Mouse (Mus musculus) liver, postnatal 0 days (tissue): ENCODE measurements around the gene Rpl10a. TPM values are rescaled to one million over a fixed set of nuclear protein-coding genes. Genes with fewer than 3 reads are reported as not detected.
"Not testable (repeated sequence)": the region's sequence is repeated elsewhere in the genome, so short reads cannot be mapped to it uniquely, and the experiment has no call there.

Experiments
- ATAC-seq: fragments of 200-750 bp; cut with Nextera tagmentation; 2 replicates; pipeline ENCODE4 v1.8.0; 2017; ENCODE audit warnings: mild to moderate bottlenecking, moderate library complexity
- DNase-seq: peaks from one replicate; pipeline ENCODE4 v3.0.0-alpha.2; 2016
- H3K27ac ChIP-seq: fragments of 300-500 bp; sonication (generic); 2 replicates; pipeline ENCODE4 v1.5.1; 2014; ENCODE audit warnings: antibody characterized with exemption, moderate library complexity, mild to moderate bottlenecking, low read depth
- H3K27me3 ChIP-seq: fragments of 300-500 bp; sonication (generic); 2 replicates; pipeline ENCODE4 v1.6.1; 2014; ENCODE audit warnings: low read length, control low read depth, mixed read lengths; ENCODE audit not compliant: insufficient read depth
- H3K36me3 ChIP-seq: fragments of 300-500 bp; sonication (generic); replicated peaks from 2 replicates; pipeline ENCODE4 v1.6.1; 2014; ENCODE audit warnings: mild to moderate bottlenecking, control low read depth, low read length, moderate library complexity, mixed read lengths; ENCODE audit not compliant: insufficient read depth
- H3K4me1 ChIP-seq: fragments of 300-500 bp; sonication (generic); 2 replicates; pipeline ENCODE4 v1.6.1; 2014; ENCODE audit warnings: antibody characterized with exemption, mild to moderate bottlenecking, control low read depth; ENCODE audit not compliant: insufficient read depth
- H3K4me2 ChIP-seq: fragments of 300-500 bp; sonication (generic); 2 replicates; pipeline ENCODE4 v1.6.1; 2014; ENCODE audit warnings: low read depth, mild to moderate bottlenecking, low read length, moderate library complexity, mixed read lengths
- H3K4me3 ChIP-seq: fragments of 300-500 bp; sonication (generic); 2 replicates; pipeline ENCODE4 v1.5.1; 2014; ENCODE audit warnings: low read depth, low read length
- H3K9ac ChIP-seq: fragments of 300-500 bp; sonication (generic); replicated peaks from 2 replicates; pipeline ENCODE4 v1.6.1; 2014; ENCODE audit warnings: mild to moderate bottlenecking, moderate library complexity
- H3K9me3 ChIP-seq: fragments of 300-500 bp; sonication (generic); 2 replicates; pipeline ENCODE4 v1.6.1; 2016; ENCODE audit warnings: mild to moderate bottlenecking, control low read depth, low read length, mixed read lengths
- CTCF ChIP-seq: sonication (generic); IDR thresholded peaks from 2 replicates; pipeline ENCODE4 v1.5.1; 2016; ENCODE audit warnings: antibody characterized with exemption, low read depth
- EP300 ChIP-seq: IDR thresholded peaks from 2 replicates; pipeline ENCODE4 v1.6.1; 2016; ENCODE audit warnings: antibody characterized with exemption, low read depth, mild to moderate bottlenecking
- WGBS: fragments of 180-500 bp; shearing (Covaris S2); extraction: QIAGEN DNeasy Blood & Tissue Kit; methylation state at CpG from one replicate; pipeline ENCODE4 v1.1.7; 2014; ENCODE audit not compliant: insufficient replicate concordance; 5-methylcytosine and 5-hydroxymethylcytosine counted together
- polyA plus RNA-seq: library from polyadenylated mRNA; unstranded; fragments of >200 nt; fragmentation: Nextera tagmentation; extraction: Ambion mirVana; gene quantifications from 2 replicates; pipeline ENCODE4 v1.2.1, GENCODE M21; 2015

The Rpl10a gene
- polyA plus RNA-seq, 1 experiment from 2014 or later = 296 TPM

DNA sequence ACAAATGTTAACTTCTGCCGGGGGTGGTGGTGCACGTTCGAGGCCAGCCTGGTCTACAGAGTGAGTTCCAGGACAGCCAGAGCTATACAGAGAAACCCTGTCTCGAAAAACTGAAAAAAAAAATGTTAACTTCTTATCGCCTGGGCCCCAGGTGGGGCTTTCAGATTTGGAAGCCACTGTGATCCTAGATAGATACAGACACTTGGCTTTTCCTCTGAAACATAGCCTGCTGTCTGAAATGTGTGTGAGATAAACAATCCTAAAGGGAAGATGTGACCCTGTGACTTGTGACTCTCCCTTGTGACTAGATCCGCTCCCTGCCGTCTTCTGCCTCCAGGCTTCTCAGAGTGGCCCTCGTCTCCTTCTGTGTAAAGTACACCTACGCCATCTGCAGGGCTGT, 10.5 kb upstream of the Rpl10a start:
- peaks cover 12% of the 10 kb centered on the region for H3K36me3 ChIP-seq
- H3K4me1 ChIP-seq = peaks cover 13% of the 10 kb centered on the region
- TF ChIP-seq CTCF (no peak), EP300 (peak; percentile 60; the same call in 1 of the 2 replicates)
- ATAC-seq = no peak
- 56% methylated on average over 9 of the region's 9 CpGs for WGBS
- no peak overlapping the region for H3K9ac ChIP-seq
- H3K9me3 ChIP-seq = no peaks in the 10 kb centered on the region
- H3K27ac ChIP-seq = no peak overlapping the region
- H3K4me2 ChIP-seq = no peak overlapping the region
- H3K27me3 ChIP-seq = no peaks in the 10 kb centered on the region
- no peak overlapping the region for H3K4me3 ChIP-seq
- no peak for DNase-seq

DNA sequence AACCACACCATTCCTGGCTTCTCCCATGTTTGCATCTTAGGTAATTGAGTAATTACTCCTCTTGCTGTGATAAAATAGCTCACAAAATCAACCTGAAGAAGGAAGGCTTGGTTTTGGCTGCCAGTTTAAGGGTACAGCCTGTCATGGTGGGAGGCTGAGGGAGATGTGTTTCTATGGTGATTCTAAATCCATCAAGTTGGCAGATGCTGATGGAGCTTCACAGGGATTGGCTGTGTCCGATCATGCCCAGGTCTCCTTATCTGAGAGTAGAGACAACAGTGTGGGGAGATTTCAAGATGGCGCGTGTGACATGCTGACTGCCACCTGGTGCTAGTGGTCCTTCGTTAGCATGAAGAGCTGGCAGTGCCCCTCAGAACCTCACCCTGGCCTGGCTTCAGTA, 6.6 kb upstream of the Rpl10a start:
- WGBS = 95% methylated on average over 4 of the region's 4 CpGs
- no peaks in the 10 kb centered on the region for H3K4me1 ChIP-seq
- no peak overlapping the region for H3K27ac ChIP-seq
- peaks cover 9% of the 10 kb centered on the region for H3K36me3 ChIP-seq
- no peak for TF ChIP-seq EP300
- TF ChIP-seq CTCF = no peak
- H3K9ac ChIP-seq = no peak overlapping the region
- no peak for DNase-seq
- no peak overlapping the region for H3K4me2 ChIP-seq
- H3K4me3 ChIP-seq = no peak overlapping the region
- H3K9me3 ChIP-seq = no peaks in the 10 kb centered on the region
- H3K27me3 ChIP-seq = no peaks in the 10 kb centered on the region
- no peak for ATAC-seq

DNA sequence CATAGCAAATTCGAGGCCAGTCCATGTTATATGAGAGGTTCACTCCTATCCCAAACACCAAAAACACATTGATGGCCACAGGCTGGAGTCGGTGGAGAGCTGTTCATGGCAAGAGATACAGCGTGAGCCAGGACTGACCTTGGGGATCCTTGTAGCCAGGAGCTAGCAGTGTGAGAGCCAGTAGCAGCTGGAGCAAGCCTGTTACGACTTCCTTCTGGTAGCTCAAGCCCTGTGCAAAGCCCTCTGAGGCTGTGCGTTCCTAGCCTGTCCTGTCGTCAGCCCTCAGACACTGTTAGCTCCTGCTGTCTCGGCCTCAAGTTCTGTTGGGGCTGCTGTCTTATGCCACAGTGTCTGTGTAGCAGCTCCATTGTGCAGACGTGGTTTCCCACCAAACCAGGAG, 4.5 kb upstream of the Rpl10a start:
- DNase-seq = no peak
- 88% methylated on average over 8 of the region's 8 CpGs for WGBS
- Histone ChIP-seq H3K4me1 (peaks cover 9% of the 10 kb centered on the region), H3K4me2 (no peak overlapping the region), H3K27ac (no peak overlapping the region), H3K9ac (no peak overlapping the region), H3K27me3 (no peaks in the 10 kb centered on the region), H3K36me3 (peaks cover 6% of the 10 kb centered on the region; the same call in 1 of the 2 replicates), H3K9me3 (no peaks in the 10 kb centered on the region), H3K4me3 (no peak overlapping the region)
- TF ChIP-seq CTCF = no peak
- ATAC-seq = no peak

DNA sequence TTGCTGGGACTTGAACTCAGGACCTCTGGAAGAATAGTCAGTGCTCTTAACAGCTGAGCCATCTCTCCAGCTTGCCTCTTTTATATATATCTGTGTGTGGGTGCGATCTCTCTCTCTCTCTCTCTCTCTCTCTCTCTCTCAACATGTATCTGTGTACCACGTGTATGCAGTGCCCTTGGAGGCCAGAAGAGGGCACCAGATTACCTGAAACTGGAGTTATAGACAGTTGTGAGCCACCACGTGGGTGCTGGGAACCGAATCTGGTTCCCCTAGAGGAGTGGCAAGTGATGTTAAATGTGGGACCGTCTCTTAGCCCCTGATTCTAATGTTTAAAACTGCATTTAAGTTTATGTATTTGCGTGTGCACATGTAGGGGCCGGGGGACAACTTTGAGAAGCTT, 3.9 kb upstream of the Rpl10a start:
- not testable (repeated sequence) for H3K9me3 ChIP-seq, H3K27me3 ChIP-seq, H3K4me2 ChIP-seq, ATAC-seq, H3K9ac ChIP-seq, H3K27ac ChIP-seq, H3K36me3 ChIP-seq, DNase-seq, H3K4me3 ChIP-seq, H3K4me1 ChIP-seq
- TF ChIP-seq CTCF = peak; percentile 35
- WGBS = 93% methylated on average over 7 of the region's 7 CpGs

DNA sequence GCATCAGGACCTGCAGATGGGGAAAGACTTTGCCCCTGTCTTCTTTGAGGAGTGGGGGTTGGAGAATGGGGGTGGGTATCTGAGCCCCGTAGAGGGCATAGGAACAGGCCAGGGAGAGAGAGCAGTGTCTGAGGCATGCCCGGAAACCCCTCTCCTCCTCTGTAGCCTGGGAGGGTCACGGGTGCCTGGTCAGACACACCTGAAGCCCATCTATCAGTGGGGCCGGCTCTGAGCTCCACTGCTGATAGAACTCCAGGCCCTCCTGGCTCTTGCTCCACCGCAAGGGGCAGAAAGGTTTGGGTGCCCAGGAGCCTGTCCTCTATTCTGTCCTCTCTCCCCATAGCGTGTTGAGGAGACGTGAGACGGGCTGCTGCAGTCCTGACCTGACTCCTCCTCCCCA, 2.5 kb upstream of the Rpl10a start:
- peaks cover 11% of the 10 kb centered on the region for H3K36me3 ChIP-seq
- H3K4me2 ChIP-seq = no peak overlapping the region
- H3K9ac ChIP-seq = no peak overlapping the region
- H3K27ac ChIP-seq = no peak overlapping the region
- no peaks in the 10 kb centered on the region for H3K9me3 ChIP-seq
- no peak overlapping the region for H3K4me3 ChIP-seq
- peaks cover 18% of the 10 kb centered on the region for H3K4me1 ChIP-seq
- WGBS = 83% methylated on average over 8 of the region's 8 CpGs
- DNase-seq (no peak), ATAC-seq (no peak)
- H3K27me3 ChIP-seq = no peaks in the 10 kb centered on the region
- TF ChIP-seq EP300 = no peak
- no peak for TF ChIP-seq CTCF

DNA sequence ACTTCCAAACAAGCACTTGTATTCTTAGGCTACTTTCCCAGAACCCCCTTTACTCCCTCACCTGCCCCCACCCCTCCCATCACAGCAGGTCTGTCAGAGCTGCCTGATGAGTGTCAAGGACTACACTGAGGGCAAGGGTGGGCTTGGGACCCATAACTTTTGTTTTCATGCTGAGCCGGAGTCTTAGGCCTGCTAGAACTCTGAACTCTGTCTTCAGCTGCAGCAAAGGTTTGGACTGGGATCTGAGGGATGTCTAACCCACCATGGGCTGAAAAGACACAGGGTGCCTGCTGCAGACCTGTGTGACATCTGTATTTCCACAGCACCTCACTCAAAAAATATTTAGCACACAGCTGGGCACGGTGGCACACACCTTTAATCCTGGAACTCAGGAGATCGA, 1.3 kb upstream of the Rpl10a start:
- no peak overlapping the region for H3K4me3 ChIP-seq
- no peak for ATAC-seq
- no peak overlapping the region for H3K27ac ChIP-seq
- no peak overlapping the region for H3K4me2 ChIP-seq
- TF ChIP-seq CTCF (no peak), EP300 (no peak)
- no peak for DNase-seq
- H3K4me1 ChIP-seq = peaks cover 18% of the 10 kb centered on the region
- H3K36me3 ChIP-seq = peaks cover 16% of the 10 kb centered on the region
- H3K9ac ChIP-seq = no peak overlapping the region; the same call in 1 of the 2 replicates
- WGBS = 80% methylated on average over 3 of the region's 3 CpGs
- H3K9me3 ChIP-seq = no peaks in the 10 kb centered on the region
- H3K27me3 ChIP-seq = no peaks in the 10 kb centered on the region
